Mouse (Mus musculus) hindbrain, embryonic 12.5 days (tissue): ENCODE results near the gene Dpyd. TPM values are rescaled to one million over a fixed set of nuclear protein-coding genes. Genes with fewer than 3 reads are reported as not detected.

Experiments
- ATAC-seq: fragments of 200-750 bp; cut with Nextera tagmentation; 2 replicates; pipeline ENCODE4 v1.8.0; 2017; ENCODE audit warnings: moderate TSS enrichment; ENCODE audit not compliant: low FRiP score
- H3K27ac ChIP-seq: fragments of 300-500 bp; sonication (generic); 2 replicates; pipeline ENCODE4 v1.5.1; 2016; ENCODE audit warnings: mild to moderate bottlenecking
- H3K27me3 ChIP-seq: fragments of 300-500 bp; sonication (generic); 2 replicates; pipeline ENCODE4 v1.6.1; 2016; ENCODE audit warnings: mild to moderate bottlenecking
- H3K36me3 ChIP-seq: fragments of 300-500 bp; sonication (generic); 2 replicates; pipeline ENCODE4 v1.6.1; 2016; ENCODE audit warnings: mild to moderate bottlenecking
- H3K4me1 ChIP-seq: fragments of 300-500 bp; sonication (generic); 2 replicates; pipeline ENCODE4 v1.6.1; 2016
- H3K4me2 ChIP-seq: fragments of 300-500 bp; sonication (generic); replicated peaks from 2 replicates; pipeline ENCODE4 v1.6.1; 2016; ENCODE audit warnings: mild to moderate bottlenecking
- H3K4me3 ChIP-seq: fragments of 300-500 bp; sonication (generic); 2 replicates; pipeline ENCODE4 v1.5.1; 2016; ENCODE audit warnings: mild to moderate bottlenecking
- H3K9ac ChIP-seq: fragments of 300-500 bp; sonication (generic); 2 replicates; pipeline ENCODE4 v1.6.1; 2016; ENCODE audit warnings: mild to moderate bottlenecking, moderate library complexity
- H3K9me3 ChIP-seq: fragments of 300-500 bp; sonication (generic); replicated peaks from 2 replicates; pipeline ENCODE4 v1.6.1; 2016; ENCODE audit warnings: mild to moderate bottlenecking
- WGBS: fragments of 180-500 bp; shearing (Covaris S2); methylation state at CpG from one replicate; pipeline ENCODE4 v1.1.7; 2016; 5-methylcytosine and 5-hydroxymethylcytosine counted together
- polyA plus RNA-seq: library from polyadenylated mRNA; unstranded; fragments of >200 nt; fragmentation: Nextera tagmentation; extraction: Ambion mirVana; gene quantifications from 2 replicates; pipeline ENCODE4 v1.2.1, GENCODE M21; 2016

Gene Dpyd
- polyA plus RNA-seq, 1 experiment from 2014 or later: 6.6 TPM

DNA sequence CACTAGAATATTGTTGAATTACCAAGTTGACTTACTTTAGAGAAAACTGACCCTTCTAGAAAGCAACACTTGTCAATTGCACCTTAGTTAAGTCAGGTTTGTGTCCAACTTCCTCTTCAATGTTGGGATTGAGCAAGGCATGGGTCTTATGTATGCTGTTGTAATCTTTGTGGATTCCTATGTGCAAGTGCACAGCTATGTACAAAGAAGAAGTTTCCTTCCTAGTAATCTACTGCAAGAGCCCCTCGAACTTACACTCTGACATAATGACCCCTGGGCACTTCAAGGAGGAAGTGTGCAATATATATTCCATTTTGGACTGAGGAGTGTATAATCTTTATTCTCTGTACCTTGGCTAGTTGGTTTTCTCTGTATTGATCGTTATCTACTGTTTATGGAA lies 191.7 kb downstream of the Dpyd start:
- H3K9me3 ChIP-seq: no peaks in the 10 kb centered on the region
- H3K4me1 ChIP-seq: no peaks in the 10 kb centered on the region
- no peak overlapping the region for H3K4me2 ChIP-seq
- no peak for ATAC-seq
- WGBS: 89% methylated on average over 2 of the region's 2 CpGs
- H3K9ac ChIP-seq: no peak overlapping the region
- H3K36me3 ChIP-seq: no peaks in the 10 kb centered on the region
- no peaks in the 10 kb centered on the region for H3K27me3 ChIP-seq
- H3K27ac ChIP-seq: no peak overlapping the region
- H3K4me3 ChIP-seq: no peak overlapping the region

DNA sequence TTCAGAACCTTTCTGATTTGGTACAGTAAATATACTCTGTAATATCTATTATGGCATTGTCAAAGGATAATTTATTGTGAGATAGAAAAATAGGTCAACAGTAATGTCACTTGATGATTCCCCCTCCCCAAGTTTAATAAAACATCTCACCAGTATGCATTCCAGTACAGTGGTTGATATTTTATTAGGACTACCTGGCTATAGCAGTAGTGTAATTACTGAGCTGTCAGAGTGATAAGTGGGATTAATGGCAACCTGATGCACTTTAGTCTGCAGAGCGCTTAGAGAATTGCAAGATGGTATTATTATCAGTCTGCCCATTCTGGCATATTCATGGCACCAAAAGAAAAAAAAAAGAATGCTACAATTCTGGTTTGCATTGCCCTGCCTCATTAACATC lies 194.2 kb downstream of the Dpyd start:
- H3K27ac ChIP-seq: no peak overlapping the region
- WGBS: 71% methylated on average over 1 of the region's 1 CpGs
- no peak for ATAC-seq
- no peak overlapping the region for H3K4me3 ChIP-seq
- no peaks in the 10 kb centered on the region for H3K36me3 ChIP-seq
- no peaks in the 10 kb centered on the region for H3K4me1 ChIP-seq
- no peaks in the 10 kb centered on the region for H3K27me3 ChIP-seq
- H3K9ac ChIP-seq: no peak overlapping the region
- no peak overlapping the region for H3K4me2 ChIP-seq
- H3K9me3 ChIP-seq: no peaks in the 10 kb centered on the region

DNA sequence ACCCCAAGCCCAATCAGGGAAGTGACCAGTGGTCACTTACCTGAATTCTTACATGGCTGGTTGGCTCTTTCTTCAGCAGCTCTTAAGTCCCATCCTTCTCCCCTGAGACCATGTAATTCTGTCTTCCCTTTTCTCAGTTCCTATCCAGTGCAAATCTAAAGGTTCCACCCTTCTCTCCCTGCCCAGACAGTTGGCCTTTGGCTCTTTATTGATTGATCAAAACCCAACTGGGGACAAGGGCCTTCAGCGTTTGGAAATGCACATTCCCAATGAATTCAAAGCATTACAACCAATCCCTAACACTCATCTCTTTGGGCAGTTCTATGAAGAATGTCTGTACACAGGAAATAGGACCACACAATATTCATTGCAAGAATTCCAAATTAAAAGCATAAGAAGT lies 251.0 kb downstream of the Dpyd start:
- Histone ChIP-seq H3K9ac (no peak overlapping the region), H3K27ac (no peak overlapping the region), H3K27me3 (no peaks in the 10 kb centered on the region), H3K4me2 (no peak overlapping the region), H3K4me1 (no peaks in the 10 kb centered on the region), H3K9me3 (no peaks in the 10 kb centered on the region), H3K36me3 (no peaks in the 10 kb centered on the region), H3K4me3 (no peak overlapping the region)
- no peak for ATAC-seq
- WGBS: 83% methylated on average over 1 of the region's 1 CpGs

DNA sequence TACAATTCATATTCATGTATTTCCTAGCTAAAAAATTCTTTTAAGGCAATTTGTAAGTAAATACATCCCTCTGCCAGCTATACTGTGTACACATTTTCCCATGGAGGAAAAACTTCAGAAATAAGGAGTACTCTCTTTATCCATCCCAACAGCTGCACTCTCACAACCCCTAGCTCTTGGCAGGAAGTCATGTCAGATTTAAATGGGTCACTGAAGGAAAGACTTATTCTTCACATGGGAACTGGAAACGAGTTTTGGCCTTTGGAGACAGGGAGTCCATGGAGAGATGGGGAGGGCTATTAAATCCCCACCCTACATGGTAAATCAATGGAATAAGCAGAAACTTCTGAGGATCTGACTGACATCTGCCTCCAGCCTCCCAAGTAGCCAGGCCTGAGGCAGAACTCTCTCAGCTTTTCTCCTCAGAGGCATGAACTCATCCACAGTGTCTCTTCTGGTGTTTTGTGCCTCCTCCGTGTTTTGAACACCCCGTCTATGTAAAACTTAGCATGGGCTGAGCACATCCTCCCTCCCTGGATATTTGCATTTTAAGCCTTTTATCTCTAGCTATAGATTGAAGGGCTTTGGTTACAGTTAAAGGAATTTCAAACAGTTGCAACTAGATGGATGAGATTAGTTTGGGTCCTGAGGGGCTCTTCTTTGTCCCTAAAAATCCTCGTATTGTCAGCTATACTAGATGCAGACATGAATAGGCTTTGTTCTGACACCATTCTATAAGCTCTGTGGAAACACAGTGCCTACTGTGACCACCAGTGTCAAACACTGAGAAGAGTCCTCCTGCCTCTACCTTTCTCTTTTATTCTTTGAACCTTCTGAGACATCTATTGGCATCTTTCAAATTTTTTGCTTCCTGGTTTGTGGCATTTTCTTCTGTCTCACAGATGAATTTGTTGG lies 288.9 kb downstream of the Dpyd start:
- Histone ChIP-seq H3K36me3 (no peaks in the 10 kb centered on the region), H3K9me3 (no peaks in the 10 kb centered on the region), H3K4me3 (no peak overlapping the region), H3K4me2 (no peak overlapping the region), H3K27ac (no peak overlapping the region), H3K4me1 (peaks cover 5% of the 10 kb centered on the region; the same call in 1 of the 2 replicates), H3K27me3 (no peaks in the 10 kb centered on the region), H3K9ac (no peak overlapping the region)
- 15% methylated on average over 4 of the region's 4 CpGs for WGBS
- no peak for ATAC-seq

DNA sequence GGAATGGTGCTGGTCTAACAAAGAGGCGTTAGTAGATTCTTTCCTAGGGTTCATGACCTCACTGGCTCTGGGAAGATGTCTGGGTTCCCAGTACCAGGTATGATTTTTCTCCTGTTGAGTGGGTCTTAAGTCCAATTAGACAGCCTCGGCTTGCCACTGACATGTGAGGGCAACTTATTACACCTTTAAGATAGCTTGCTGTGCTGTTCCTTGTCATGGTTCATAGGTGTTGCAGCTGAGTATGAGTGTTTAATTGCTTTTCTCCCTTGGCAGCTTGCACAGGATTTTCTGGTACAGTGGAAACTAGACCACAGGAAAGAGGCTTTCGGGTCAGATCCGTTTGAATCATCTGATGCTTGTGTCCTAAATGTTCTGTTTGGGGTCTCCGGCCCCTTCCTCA lies 290.8 kb downstream of the Dpyd start:
- Histone ChIP-seq H3K9me3 (no peaks in the 10 kb centered on the region), H3K4me3 (no peak overlapping the region), H3K36me3 (no peaks in the 10 kb centered on the region), H3K27me3 (no peaks in the 10 kb centered on the region), H3K4me2 (no peak overlapping the region), H3K27ac (no peak overlapping the region), H3K9ac (no peak overlapping the region), H3K4me1 (peaks cover 5% of the 10 kb centered on the region; the same call in 1 of the 2 replicates)
- no peak for ATAC-seq
- 86% methylated on average over 5 of the region's 5 CpGs for WGBS

DNA sequence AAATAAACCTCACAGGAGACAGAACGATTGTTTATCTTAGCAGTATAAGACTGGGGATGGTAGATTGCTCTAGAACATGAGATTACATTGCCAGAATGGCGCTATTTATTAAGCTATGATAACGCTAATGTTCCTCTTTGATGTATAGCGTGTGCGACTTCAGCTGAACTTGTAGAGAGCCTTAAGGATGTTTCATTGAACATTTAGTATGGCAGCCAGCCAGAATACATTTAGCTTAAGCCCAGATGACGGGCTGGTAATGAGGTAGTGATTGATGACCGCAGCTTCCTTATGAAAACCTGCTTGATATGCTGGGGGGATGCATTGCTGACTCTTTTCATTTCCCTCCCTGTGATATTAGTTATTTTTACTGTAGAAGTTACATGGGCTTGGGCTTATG lies 293.5 kb downstream of the Dpyd start:
- peak; percentile 68; the same call in 1 of the 2 replicates for ATAC-seq
- Histone ChIP-seq H3K9me3 (no peaks in the 10 kb centered on the region), H3K4me1 (peaks cover 5% of the 10 kb centered on the region; the same call in 1 of the 2 replicates), H3K27ac (no peak overlapping the region), H3K36me3 (no peaks in the 10 kb centered on the region), H3K4me2 (no peak overlapping the region), H3K4me3 (no peak overlapping the region), H3K9ac (no peak overlapping the region), H3K27me3 (no peaks in the 10 kb centered on the region)
- WGBS: 61% methylated on average over 7 of the region's 7 CpGs

DNA sequence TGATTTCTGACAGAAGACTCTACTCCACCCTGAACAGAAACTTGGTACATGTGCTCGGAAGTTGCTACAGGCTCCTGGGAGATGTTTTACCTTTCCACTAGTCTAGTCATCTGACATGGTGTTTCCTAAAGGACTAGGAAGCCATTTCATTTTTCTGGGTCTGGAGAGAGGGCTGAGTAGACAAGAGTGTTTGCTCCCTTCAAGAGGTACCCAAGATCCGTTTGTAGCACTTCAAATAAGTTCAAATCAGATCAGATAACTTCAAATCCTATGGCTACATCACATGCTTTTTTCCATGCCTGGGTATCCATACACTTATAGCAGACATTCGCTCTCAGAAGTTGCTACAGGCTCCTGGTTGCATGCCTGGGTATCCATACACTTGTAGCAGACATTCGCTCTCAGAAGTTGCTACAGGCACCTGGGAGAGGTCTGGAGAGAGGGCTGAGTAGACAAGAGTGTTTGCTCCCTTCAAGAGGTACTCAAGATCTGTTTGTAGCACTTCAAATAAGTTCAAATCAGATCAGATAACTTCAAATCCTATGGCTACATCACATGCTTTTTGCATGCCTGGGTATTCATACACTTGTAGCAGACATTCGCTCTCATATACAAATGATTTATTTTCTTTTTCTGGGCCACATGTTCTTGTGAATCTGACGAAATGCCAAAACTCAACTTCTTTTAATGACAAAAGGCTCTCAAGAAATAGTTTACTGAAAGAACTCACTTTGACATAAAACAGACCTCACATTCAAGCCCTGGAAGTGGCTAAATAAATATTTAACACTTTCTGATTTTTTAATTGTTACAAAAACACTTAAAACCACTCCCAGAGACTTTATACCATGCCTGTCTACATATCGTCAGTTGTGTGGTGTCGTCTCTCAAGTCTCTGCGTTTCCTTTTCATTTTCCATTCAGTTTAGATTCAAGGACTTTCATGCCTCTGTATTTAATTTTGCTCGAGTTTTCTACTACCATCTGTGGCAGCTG lies 307.5 kb downstream of the Dpyd start:
- 88% methylated on average over 10 of the region's 10 CpGs for WGBS
- H3K4me3 ChIP-seq: no peak overlapping the region
- no peaks in the 10 kb centered on the region for H3K36me3 ChIP-seq
- H3K4me1 ChIP-seq: 0 out of 2 replicates have a peak, but pooled peaks cover 2% of the 10 kb centered on the region
- no peak overlapping the region for H3K9ac ChIP-seq
- no peak for ATAC-seq
- no peaks in the 10 kb centered on the region for H3K9me3 ChIP-seq
- no peaks in the 10 kb centered on the region for H3K27me3 ChIP-seq
- no peak overlapping the region for H3K27ac ChIP-seq
- H3K4me2 ChIP-seq: no peak overlapping the region

DNA sequence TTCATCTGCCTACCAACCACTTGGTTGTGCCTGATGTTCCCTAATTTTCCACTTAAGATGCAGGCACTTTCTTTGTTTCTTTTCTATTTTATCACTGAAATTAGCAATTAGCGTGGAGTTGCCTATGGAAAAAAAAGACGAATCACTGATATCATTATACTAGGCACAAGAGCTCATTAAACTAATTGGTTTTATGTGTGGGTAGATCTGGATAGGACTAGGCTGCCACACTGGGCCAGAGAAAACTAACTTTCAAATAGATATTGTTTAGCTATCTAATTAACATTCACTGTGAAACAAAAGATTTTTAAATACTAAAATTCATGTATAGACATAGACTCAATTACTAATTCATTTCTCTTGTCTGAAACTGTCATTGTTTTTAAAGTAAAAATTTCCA lies 313.9 kb downstream of the Dpyd start:
- no peak overlapping the region for H3K27ac ChIP-seq
- no peaks in the 10 kb centered on the region for H3K27me3 ChIP-seq
- WGBS: 86% methylated on average over 2 of the region's 2 CpGs
- ATAC-seq: no peak
- no peaks in the 10 kb centered on the region for H3K9me3 ChIP-seq
- H3K9ac ChIP-seq: no peak overlapping the region
- H3K4me1 ChIP-seq: no peaks in the 10 kb centered on the region
- no peak overlapping the region for H3K4me3 ChIP-seq
- H3K36me3 ChIP-seq: no peaks in the 10 kb centered on the region
- H3K4me2 ChIP-seq: no peak overlapping the region

DNA sequence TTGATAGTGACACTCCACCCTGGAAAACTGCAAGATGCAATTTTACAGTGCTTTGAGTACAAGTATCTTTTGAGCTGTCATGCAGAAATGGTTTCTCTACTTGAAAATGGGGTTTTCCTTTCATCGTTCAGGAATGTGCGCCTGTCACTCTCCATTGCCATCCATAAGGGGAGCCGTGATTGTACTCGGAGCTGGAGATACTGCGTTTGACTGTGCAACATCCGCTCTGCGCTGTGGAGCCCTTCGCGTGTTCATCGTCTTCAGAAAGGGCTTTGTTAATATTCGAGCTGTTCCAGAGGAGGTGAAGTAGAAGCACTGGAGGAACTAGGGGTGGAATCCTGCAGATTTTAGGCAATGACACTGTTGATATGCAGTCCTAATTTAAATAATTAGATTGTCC lies 337.1 kb downstream of the Dpyd start:
- no peaks in the 10 kb centered on the region for H3K9me3 ChIP-seq
- ATAC-seq: no peak
- H3K4me2 ChIP-seq: no peak overlapping the region
- no peaks in the 10 kb centered on the region for H3K4me1 ChIP-seq
- no peaks in the 10 kb centered on the region for H3K36me3 ChIP-seq
- H3K9ac ChIP-seq: no peak overlapping the region
- H3K27me3 ChIP-seq: no peaks in the 10 kb centered on the region
- no peak overlapping the region for H3K27ac ChIP-seq
- 75% methylated on average over 11 of the region's 11 CpGs for WGBS
- H3K4me3 ChIP-seq: no peak overlapping the region

DNA sequence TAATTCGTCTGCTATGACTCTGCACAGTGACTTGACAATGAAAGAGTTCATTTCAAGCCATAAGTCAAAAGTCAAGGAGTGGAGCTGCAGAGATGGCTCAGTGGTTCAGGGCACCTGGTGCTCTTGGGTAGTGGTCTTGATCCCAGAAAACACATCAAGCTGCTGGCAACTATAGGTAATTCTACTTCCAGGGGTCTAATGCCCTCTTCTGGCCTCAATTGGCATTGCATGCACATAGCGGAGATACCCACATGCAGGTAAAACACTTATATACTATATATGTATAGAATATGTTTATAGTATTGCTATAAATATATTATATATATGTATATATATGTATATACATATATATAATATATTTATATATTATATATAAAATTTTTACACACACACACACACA lies 429.4 kb downstream of the Dpyd start:
- no peak overlapping the region for H3K4me3 ChIP-seq
- H3K36me3 ChIP-seq: no peaks in the 10 kb centered on the region
- no peak overlapping the region for H3K4me2 ChIP-seq
- H3K9ac ChIP-seq: no peak overlapping the region
- no peaks in the 10 kb centered on the region for H3K27me3 ChIP-seq
- no peak for ATAC-seq
- 90% methylated on average over 2 of the region's 2 CpGs for WGBS
- H3K9me3 ChIP-seq: no peaks in the 10 kb centered on the region
- no peaks in the 10 kb centered on the region for H3K4me1 ChIP-seq
- H3K27ac ChIP-seq: no peak overlapping the region

DNA sequence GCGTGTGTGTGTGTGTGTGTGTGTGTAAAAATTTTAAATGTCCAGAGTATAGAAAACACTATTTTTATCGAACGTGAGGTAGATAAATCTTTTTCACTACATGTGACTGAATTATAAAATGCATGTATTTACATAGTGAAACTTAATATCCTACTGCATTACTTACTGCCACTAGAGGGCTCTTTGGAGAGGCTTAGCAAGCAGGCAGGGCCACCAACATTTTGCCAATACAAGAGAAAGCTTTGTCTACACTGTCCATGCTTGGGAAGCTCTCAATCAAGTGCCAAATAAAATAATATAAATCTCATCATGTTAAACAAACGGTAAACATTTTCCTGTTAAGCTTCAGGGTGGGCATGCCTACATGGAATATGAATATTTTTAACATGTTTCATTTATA lies 429.9 kb downstream of the Dpyd start:
- no peak for ATAC-seq
- Histone ChIP-seq H3K9ac (no peak overlapping the region), H3K4me2 (no peak overlapping the region), H3K27me3 (no peaks in the 10 kb centered on the region), H3K9me3 (no peaks in the 10 kb centered on the region), H3K4me3 (no peak overlapping the region), H3K4me1 (no peaks in the 10 kb centered on the region), H3K36me3 (no peaks in the 10 kb centered on the region), H3K27ac (no peak overlapping the region)
- 85% methylated on average over 4 of the region's 4 CpGs for WGBS

DNA sequence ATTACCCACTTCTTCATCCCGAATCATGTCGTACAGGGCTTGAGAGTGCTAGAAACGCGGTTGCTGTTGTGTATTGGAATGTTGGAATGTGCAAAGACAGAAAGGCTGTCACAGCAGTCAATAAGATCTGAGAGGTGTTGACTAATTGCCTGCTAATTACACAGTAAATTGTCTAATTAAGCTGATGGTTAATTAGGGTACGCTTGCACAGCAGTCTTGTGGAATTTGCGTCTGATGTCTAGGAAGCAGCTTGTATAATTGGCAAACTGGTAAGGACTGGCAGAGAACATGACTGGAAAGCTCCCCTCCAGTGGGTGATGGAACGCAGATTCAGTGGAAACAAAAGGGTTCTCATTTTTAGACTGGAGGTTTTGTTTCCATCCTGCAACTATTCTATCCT lies 459.3 kb downstream of the Dpyd start:
- no peak overlapping the region for H3K4me3 ChIP-seq
- H3K9ac ChIP-seq: no peak overlapping the region
- H3K9me3 ChIP-seq: no peaks in the 10 kb centered on the region
- H3K36me3 ChIP-seq: no peaks in the 10 kb centered on the region
- no peak overlapping the region for H3K4me2 ChIP-seq
- ATAC-seq: no peak
- no peaks in the 10 kb centered on the region for H3K27me3 ChIP-seq
- H3K4me1 ChIP-seq: no peaks in the 10 kb centered on the region
- WGBS: 69% methylated on average over 7 of the region's 7 CpGs
- no peak overlapping the region for H3K27ac ChIP-seq
